Mouse (Mus musculus) testis, adult 2 months (tissue): ENCODE results near the gene Dnttip2.

Experiments
- CTCF ChIP-seq: fragments of 200-500 bp; IDR thresholded peaks from 2 replicates; pipeline ENCODE4 v1.5.1; 2012; ENCODE audit warnings: low read depth, mild to moderate bottlenecking, inconsistent platforms, low read length, moderate library complexity; ENCODE audit not compliant: control insufficient read depth, insufficient read depth, insufficient replicate concordance
- POLR2A ChIP-seq: fragments of 200-500 bp; IDR thresholded peaks from 2 replicates; pipeline ENCODE4 v1.6.1; 2012; ENCODE audit warnings: low read depth, mild to moderate bottlenecking, inconsistent platforms, low read length, moderate library complexity; ENCODE audit not compliant: control insufficient read depth

DNA sequence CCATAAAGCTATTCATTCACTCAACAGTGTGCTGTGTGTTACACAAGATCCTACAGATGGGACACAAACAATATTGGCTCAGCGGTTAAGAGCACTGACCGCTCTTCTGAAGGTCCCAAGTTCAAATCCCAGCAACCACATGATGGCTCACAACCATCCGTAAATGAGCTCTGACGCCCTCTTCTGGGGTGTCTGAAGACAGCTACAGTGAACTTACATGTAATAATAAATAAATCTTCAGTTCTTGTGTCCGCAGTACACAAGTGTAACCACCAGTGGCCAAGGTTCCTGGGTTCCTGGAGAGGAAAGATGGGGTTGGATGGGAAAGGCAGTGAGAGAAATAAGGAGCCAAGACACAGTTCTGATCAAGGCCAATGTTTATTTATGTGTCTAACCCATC is 4.2 kb upstream of the Dnttip2 start:
- TF ChIP-seq CTCF (no peak), POLR2A (no peak)
